Mouse (Mus musculus) forebrain, postnatal 0 days (tissue): Measurements from ENCODE around the gene Slc7a14. TPM values are rescaled to one million over a fixed set of nuclear protein-coding genes. Genes with fewer than 3 reads are reported as not detected.
"Not testable (repeated sequence)": the region's sequence is repeated elsewhere in the genome, so short reads cannot be mapped to it uniquely, and the experiment has no call there.

ENCODE experiments used
- ATAC-seq: fragments of 200-750 bp; cut with Nextera tagmentation; 2 replicates; pipeline ENCODE4 v1.8.0; 2017; ENCODE audit warnings: mild to moderate bottlenecking, moderate library complexity
- DNase-seq: peaks from one replicate; pipeline ENCODE4 v3.0.0-alpha.2; 2015
- H3K27ac ChIP-seq: fragments of 300-500 bp; sonication (generic); 2 replicates; pipeline ENCODE4 v1.5.1; 2014; ENCODE audit warnings: low read depth, mild to moderate bottlenecking, antibody characterized with exemption, low read length, moderate library complexity, mixed read lengths
- H3K27me3 ChIP-seq: fragments of 300-500 bp; sonication (generic); 2 replicates; pipeline ENCODE4 v1.6.1; 2014; ENCODE audit warnings: mild to moderate bottlenecking, low read length, mixed read lengths; ENCODE audit not compliant: insufficient read depth
- H3K36me3 ChIP-seq: fragments of 300-500 bp; sonication (generic); 2 replicates; pipeline ENCODE4 v1.6.1; 2014; ENCODE audit warnings: mild to moderate bottlenecking, moderate library complexity; ENCODE audit not compliant: insufficient read depth
- H3K4me1 ChIP-seq: fragments of 300-500 bp; sonication (generic); 2 replicates; pipeline ENCODE4 v1.6.1; 2014; ENCODE audit warnings: antibody characterized with exemption; ENCODE audit not compliant: insufficient read depth
- H3K4me2 ChIP-seq: fragments of 300-500 bp; sonication (generic); 2 replicates; pipeline ENCODE4 v1.6.1; 2014; ENCODE audit warnings: low read depth, mild to moderate bottlenecking, moderate library complexity
- H3K4me3 ChIP-seq: fragments of 300-500 bp; sonication (generic); 2 replicates; pipeline ENCODE4 v1.5.1; 2014; ENCODE audit warnings: low read depth, low read length, mixed read lengths
- H3K9ac ChIP-seq: fragments of 300-500 bp; sonication (generic); 2 replicates; pipeline ENCODE4 v1.6.1; 2014; ENCODE audit warnings: mild to moderate bottlenecking
- H3K9me3 ChIP-seq: fragments of 300-500 bp; sonication (generic); 2 replicates; pipeline ENCODE4 v1.6.1; 2016; ENCODE audit warnings: low read length
- CTCF ChIP-seq: sonication (generic); IDR thresholded peaks from 2 replicates; pipeline ENCODE4 v1.5.1; 2016; ENCODE audit warnings: antibody characterized with exemption, control low read depth, low read depth
- WGBS: fragments of 180-500 bp; shearing (Covaris S2); extraction: QIAGEN DNeasy Blood & Tissue Kit; methylation state at CpG from one replicate; pipeline ENCODE4 v1.1.7; 2014; 5-methylcytosine and 5-hydroxymethylcytosine counted together
- polyA plus RNA-seq: library from polyadenylated mRNA; unstranded; fragments of >200 nt; fragmentation: Nextera tagmentation; extraction: Ambion mirVana; gene quantifications from 2 replicates; pipeline ENCODE4 v1.2.1, GENCODE M21; 2015
- total RNA-seq: library from RNA; depleted of rRNA; stranded (reverse); fragments of >200 nt; gene quantifications from 2 replicates; pipeline ENCODE4 v1.2.3, GENCODE M21; 2014

Slc7a14 gene
- total and polyA plus RNA-seq, 2 experiments from 2014 or later, result 5.7 to 20.3 TPM

GRCm38 (mm10) chr3:31309371-31309933 is 726 bp downstream of the Slc7a14 start:
- peak overlapping the region; percentile 61 for H3K4me3 ChIP-seq
- WGBS, result under 1% methylated on average over 36 of the region's 36 CpGs
- 0 out of 2 replicates have a peak, but pooled peaks have one; percentile 1 for TF ChIP-seq CTCF

GRCm38 (mm10) chr3:31308906-31309305 is 1.3 kb downstream of the Slc7a14 start:
- no peak for TF ChIP-seq CTCF
- H3K4me3 ChIP-seq, result peak overlapping the region; percentile 61
- no peaks in the 10 kb centered on the region for H3K36me3 ChIP-seq
- ATAC-seq, result peak; percentile 3; the same call in 1 of the 2 replicates
- H3K9me3 ChIP-seq, result no peaks in the 10 kb centered on the region
- H3K9ac ChIP-seq, result peak overlapping the region; percentile 79
- H3K4me1 ChIP-seq, result peaks cover 6% of the 10 kb centered on the region
- WGBS, result 2% methylated on average over 14 of the region's 14 CpGs
- DNase-seq, result no peak
- peak overlapping the region; percentile 85; the same call in 1 of the 2 replicates for H3K27ac ChIP-seq
- H3K4me2 ChIP-seq, result peak overlapping the region; percentile 78
- H3K27me3 ChIP-seq, result no peaks in the 10 kb centered on the region

More at GRCm38 (mm10) chr3:31309371-31309933, 726 bp downstream of the Slc7a14 start:
- Histone ChIP-seq H3K9me3 (no peaks in the 10 kb centered on the region), H3K9ac (peak overlapping the region; percentile 79), H3K4me1 (peaks cover 6% of the 10 kb centered on the region), H3K4me2 (peak overlapping the region; percentile 78), H3K27ac (peak overlapping the region; percentile 85), H3K27me3 (no peaks in the 10 kb centered on the region), H3K36me3 (no peaks in the 10 kb centered on the region)
- DNase-seq, result peak; percentile 63
- peak; percentile 73 for ATAC-seq

- DNase-seq, result peak; percentile 66
- Histone ChIP-seq H3K4me1 (peaks cover 6% of the 10 kb centered on the region), H3K36me3 (no peaks in the 10 kb centered on the region), H3K9me3 (no peaks in the 10 kb centered on the region), H3K9ac (no peak overlapping the region), H3K27me3 (no peaks in the 10 kb centered on the region), H3K4me2 (peak overlapping the region; percentile 78), H3K27ac (0 out of 2 replicates have a peak overlapping the region, but pooled peaks have one; percentile 24), H3K4me3 (peak overlapping the region; percentile 61)
- peak; percentile 14 for ATAC-seq
- WGBS, result 56% methylated on average over 6 of the region's 6 CpGs
- TF ChIP-seq CTCF, result no peak
Measured at GRCm38 (mm10) chr3:31307936-31308335, 2.2 kb downstream of the Slc7a14 start.

GRCm38 (mm10) chr3:31291673-31292602 is 18.2 kb downstream of the Slc7a14 start:
- DNase-seq, result peak; percentile 18
- ATAC-seq, result peak; percentile 71; the same call in 1 of the 2 replicates
- Histone ChIP-seq H3K9me3 (no peaks in the 10 kb centered on the region), H3K4me3 (no peak overlapping the region), H3K4me1 (no peaks in the 10 kb centered on the region), H3K4me2 (no peak overlapping the region), H3K27me3 (no peaks in the 10 kb centered on the region), H3K27ac (no peak overlapping the region), H3K9ac (no peak overlapping the region), H3K36me3 (no peaks in the 10 kb centered on the region)
- 55% methylated on average over 11 of the region's 11 CpGs for WGBS
- TF ChIP-seq CTCF, result no peak

- H3K4me2 ChIP-seq, result no peak overlapping the region
- no peaks in the 10 kb centered on the region for H3K4me1 ChIP-seq
- no peak for TF ChIP-seq CTCF
- H3K9me3 ChIP-seq, result no peaks in the 10 kb centered on the region
- no peaks in the 10 kb centered on the region for H3K27me3 ChIP-seq
- no peak overlapping the region for H3K9ac ChIP-seq
- H3K27ac ChIP-seq, result no peak overlapping the region
- no peaks in the 10 kb centered on the region for H3K36me3 ChIP-seq
- no peak overlapping the region for H3K4me3 ChIP-seq
- DNase-seq (peak; percentile 29), ATAC-seq (peak; percentile 69)
- 32% methylated on average over 3 of the region's 3 CpGs for WGBS
Measured at GRCm38 (mm10) chr3:31287421-31287948, 22.7 kb downstream of the Slc7a14 start.

GRCm38 (mm10) chr3:31281116-31281515 is 29.1 kb downstream of the Slc7a14 start:
- H3K9me3 ChIP-seq, result no peaks in the 10 kb centered on the region
- ATAC-seq (no peak), DNase-seq (no peak)
- 39% methylated on average over 2 of the region's 2 CpGs for WGBS
- H3K36me3 ChIP-seq, result no peaks in the 10 kb centered on the region
- H3K4me3 ChIP-seq, result no peak overlapping the region
- H3K4me1 ChIP-seq, result no peaks in the 10 kb centered on the region
- H3K27ac ChIP-seq, result no peak overlapping the region
- H3K4me2 ChIP-seq, result no peak overlapping the region
- no peak for TF ChIP-seq CTCF
- no peak overlapping the region for H3K9ac ChIP-seq
- no peaks in the 10 kb centered on the region for H3K27me3 ChIP-seq

- Histone ChIP-seq H3K9ac (no peak overlapping the region), H3K4me2 (no peak overlapping the region), H3K4me3 (no peak overlapping the region), H3K36me3 (no peaks in the 10 kb centered on the region), H3K9me3 (no peaks in the 10 kb centered on the region), H3K27me3 (no peaks in the 10 kb centered on the region), H3K27ac (no peak overlapping the region), H3K4me1 (no peaks in the 10 kb centered on the region)
- ATAC-seq (no peak), DNase-seq (no peak)
- WGBS, result 75% methylated on average over 2 of the region's 2 CpGs
- TF ChIP-seq CTCF, result no peak
Measured at GRCm38 (mm10) chr3:31274875-31275274, 35.3 kb downstream of the Slc7a14 start.

- DNase-seq, H3K27ac ChIP-seq, H3K9ac ChIP-seq, H3K4me2 ChIP-seq, H3K9me3 ChIP-seq, H3K4me1 ChIP-seq, ATAC-seq, H3K4me3 ChIP-seq, H3K36me3 ChIP-seq, H3K27me3 ChIP-seq: not testable (repeated sequence)
Measured at GRCm38 (mm10) chr3:31273247-31273646, 36.9 kb downstream of the Slc7a14 start.
